Mouse (Mus musculus) lung, embryonic 16.5 days (tissue): ENCODE data around the gene Hsd3b4. TPM values are rescaled to one million over a fixed set of nuclear protein-coding genes. Genes with fewer than 3 reads are reported as not detected.
"Not testable (repeated sequence)": the region's sequence is repeated elsewhere in the genome, so short reads cannot be mapped to it uniquely, and the experiment has no call there.

Experiments used
- ATAC-seq: fragments of 200-750 bp; cut with Nextera tagmentation; 2 replicates; pipeline ENCODE4 v1.8.0; 2017; ENCODE audit warnings: low read depth, mild to moderate bottlenecking, moderate library complexity
- H3K27ac ChIP-seq: fragments of 300-500 bp; sonication (generic); 2 replicates; pipeline ENCODE4 v1.5.1; 2014; ENCODE audit warnings: mild to moderate bottlenecking, control low read depth, low read length
- H3K27me3 ChIP-seq: fragments of 300-500 bp; sonication (generic); 2 replicates; pipeline ENCODE4 v1.6.1; 2014; ENCODE audit warnings: low read depth, low read length, mixed read lengths; ENCODE audit not compliant: control insufficient read depth, insufficient read depth
- H3K36me3 ChIP-seq: fragments of 300-500 bp; sonication (generic); 2 replicates; pipeline ENCODE4 v1.6.1; 2014; ENCODE audit warnings: low read length; ENCODE audit not compliant: control insufficient read depth, insufficient read depth
- H3K4me1 ChIP-seq: fragments of 300-500 bp; sonication (generic); replicated peaks from 2 replicates; pipeline ENCODE4 v1.6.1; 2014; ENCODE audit warnings: low read length, mixed read lengths; ENCODE audit not compliant: control insufficient read depth, insufficient read depth
- H3K4me2 ChIP-seq: fragments of 300-500 bp; sonication (generic); 2 replicates; pipeline ENCODE4 v1.6.1; 2014; ENCODE audit warnings: low read depth, low read length, control low read depth
- H3K4me3 ChIP-seq: fragments of 300-500 bp; sonication (generic); 2 replicates; pipeline ENCODE4 v1.5.1; 2014; ENCODE audit warnings: mild to moderate bottlenecking, low read length, control low read depth
- H3K9ac ChIP-seq: fragments of 300-500 bp; sonication (generic); 2 replicates; pipeline ENCODE4 v1.6.1; 2014; ENCODE audit warnings: low read length, control low read depth
- H3K9me3 ChIP-seq: fragments of 300-500 bp; sonication (generic); 2 replicates; pipeline ENCODE4 v1.6.1; 2016; ENCODE audit warnings: low read length; ENCODE audit not compliant: control insufficient read depth
- WGBS: fragments of 180-500 bp; shearing (Covaris S2); extraction: QIAGEN DNeasy Blood & Tissue Kit; methylation state at CpG from one replicate; pipeline ENCODE4 v1.1.7; 2014; 5-methylcytosine and 5-hydroxymethylcytosine counted together
- polyA plus RNA-seq: library from polyadenylated mRNA; unstranded; fragments of >200 nt; fragmentation: Nextera tagmentation; extraction: Ambion mirVana; gene quantifications from 2 replicates; pipeline ENCODE4 v1.2.1, GENCODE M21; 2015

The Hsd3b4 gene
- not detected in 2 replicates for polyA plus RNA-seq

DNA sequence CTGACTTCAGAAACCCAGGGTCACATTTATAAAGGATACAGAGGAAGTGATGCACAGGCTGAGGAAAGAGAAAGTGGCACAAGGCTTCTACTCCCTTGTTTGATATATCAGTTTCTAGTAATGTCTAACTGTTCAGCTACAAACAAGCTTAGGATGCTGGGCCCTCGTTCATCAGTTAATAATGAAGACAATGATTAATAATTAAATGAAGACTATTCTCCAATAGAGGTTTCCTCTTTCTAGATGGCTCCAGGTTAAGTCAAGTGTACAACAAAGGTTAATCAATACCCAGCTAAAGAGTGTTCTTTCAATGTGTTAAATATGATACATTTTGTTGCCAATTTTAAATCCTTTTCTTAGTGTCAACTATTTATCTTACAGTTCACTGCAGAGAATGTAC lies at the start of gene Hsd3b4:
Gene Hsd3b4, minus strand, starts transcription at position 101 of the 400 bp plus-strand sequence.
- WGBS: no CpG with 5 or more reads among the region's 1 CpGs
- not testable (repeated sequence) for H3K9me3 ChIP-seq, H3K9ac ChIP-seq, ATAC-seq, H3K36me3 ChIP-seq, H3K27ac ChIP-seq, H3K27me3 ChIP-seq, H3K4me2 ChIP-seq, H3K4me3 ChIP-seq, H3K4me1 ChIP-seq

DNA sequence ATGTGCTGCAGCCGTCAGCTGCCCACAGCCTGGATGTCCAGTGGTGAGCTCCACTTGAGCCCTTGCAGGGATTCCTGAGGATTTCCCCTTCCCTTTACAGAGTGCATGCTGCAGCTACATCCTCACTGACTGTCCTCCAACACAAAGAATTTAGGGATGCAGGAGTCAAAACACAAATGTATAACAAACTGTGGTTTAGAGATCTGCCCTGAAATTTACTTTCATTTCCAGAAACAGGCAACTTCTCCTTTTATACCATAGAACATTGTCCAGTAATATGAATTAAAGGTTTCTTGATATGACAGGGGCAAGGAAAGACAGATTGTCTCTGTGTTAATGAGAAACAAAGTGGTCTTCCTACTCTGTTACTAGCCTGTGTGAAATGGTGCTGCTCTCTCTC lies 40.5 kb upstream of the Hsd3b4 start:
- H3K4me1 ChIP-seq, ATAC-seq, H3K27me3 ChIP-seq, H3K9me3 ChIP-seq, H3K9ac ChIP-seq, H3K27ac ChIP-seq, H3K36me3 ChIP-seq, H3K4me2 ChIP-seq, H3K4me3 ChIP-seq: not testable (repeated sequence)
- WGBS: no CpG with 5 or more reads among the region's 1 CpGs

DNA sequence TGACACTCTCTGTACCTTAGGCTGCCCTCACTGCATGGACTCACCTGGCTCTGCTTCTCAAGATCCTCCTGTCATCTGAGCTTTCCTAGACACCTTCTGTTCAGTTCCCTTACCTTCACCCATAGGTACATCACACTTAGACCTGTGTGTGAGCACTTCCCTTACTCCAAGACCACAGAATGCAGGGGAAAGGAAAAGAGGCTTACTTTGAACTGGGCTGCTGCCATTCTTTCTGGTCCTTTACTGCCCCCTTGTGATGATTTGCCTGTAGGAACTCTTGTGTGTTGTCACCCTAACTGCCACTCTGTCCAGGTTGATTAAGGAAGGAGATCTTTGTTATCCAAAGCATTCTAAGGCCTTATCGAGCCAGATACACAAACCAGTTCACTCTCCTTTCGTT lies 39.9 kb upstream of the Hsd3b4 start:
- H3K4me2 ChIP-seq, H3K27me3 ChIP-seq, H3K4me3 ChIP-seq, H3K27ac ChIP-seq, H3K4me1 ChIP-seq, ATAC-seq, H3K9me3 ChIP-seq, H3K36me3 ChIP-seq, H3K9ac ChIP-seq: not testable (repeated sequence)
- WGBS: no CpG with 5 or more reads among the region's 2 CpGs

DNA sequence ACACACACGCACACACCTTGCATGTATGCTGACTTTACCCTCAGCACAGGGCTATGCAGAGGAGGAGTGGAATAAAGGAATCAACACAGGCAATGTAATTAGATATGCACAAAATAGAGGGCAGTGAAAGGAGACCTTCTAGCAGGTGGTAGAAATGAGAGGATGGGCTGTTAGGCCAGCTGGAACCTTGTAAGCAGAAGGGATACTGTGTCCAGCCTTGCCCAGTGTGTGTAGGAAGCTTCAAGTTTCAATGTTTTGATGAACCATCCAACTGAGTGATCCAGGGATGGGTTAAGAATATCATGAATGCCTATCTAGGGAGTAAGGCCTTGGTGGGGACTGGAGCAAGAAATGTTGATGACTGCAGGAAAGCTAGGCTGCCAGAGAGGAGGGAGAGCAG lies 38.2 kb upstream of the Hsd3b4 start:
- ATAC-seq, H3K4me2 ChIP-seq, H3K9me3 ChIP-seq, H3K4me1 ChIP-seq, H3K4me3 ChIP-seq, H3K9ac ChIP-seq, H3K27ac ChIP-seq, H3K36me3 ChIP-seq, H3K27me3 ChIP-seq: not testable (repeated sequence)
- WGBS: 67% methylated on average over 1 of the region's 1 CpGs

DNA sequence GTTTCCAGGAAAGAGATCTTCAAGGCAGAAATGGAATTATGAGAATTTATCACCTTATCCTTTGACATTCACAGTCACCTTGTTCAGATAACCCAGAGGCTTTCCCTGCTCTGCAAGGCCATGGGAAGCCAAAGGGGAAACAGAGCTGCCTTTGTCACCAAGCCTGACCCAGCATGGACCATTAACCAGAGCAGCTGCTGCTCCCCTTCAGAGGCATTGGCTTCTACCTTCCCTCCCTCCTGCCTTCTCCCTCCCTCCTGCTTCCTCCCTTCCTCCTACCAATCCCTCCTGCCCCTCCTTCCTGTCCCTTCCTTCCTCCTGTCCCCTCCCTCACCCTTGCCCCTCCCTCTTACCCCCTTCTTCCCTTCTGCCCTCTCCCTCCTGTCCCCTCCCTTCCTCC lies 37.3 kb upstream of the Hsd3b4 start:
- not testable (repeated sequence) for H3K4me1 ChIP-seq, H3K36me3 ChIP-seq, H3K27ac ChIP-seq, H3K4me3 ChIP-seq, H3K27me3 ChIP-seq, ATAC-seq, H3K9me3 ChIP-seq, H3K4me2 ChIP-seq, H3K9ac ChIP-seq

DNA sequence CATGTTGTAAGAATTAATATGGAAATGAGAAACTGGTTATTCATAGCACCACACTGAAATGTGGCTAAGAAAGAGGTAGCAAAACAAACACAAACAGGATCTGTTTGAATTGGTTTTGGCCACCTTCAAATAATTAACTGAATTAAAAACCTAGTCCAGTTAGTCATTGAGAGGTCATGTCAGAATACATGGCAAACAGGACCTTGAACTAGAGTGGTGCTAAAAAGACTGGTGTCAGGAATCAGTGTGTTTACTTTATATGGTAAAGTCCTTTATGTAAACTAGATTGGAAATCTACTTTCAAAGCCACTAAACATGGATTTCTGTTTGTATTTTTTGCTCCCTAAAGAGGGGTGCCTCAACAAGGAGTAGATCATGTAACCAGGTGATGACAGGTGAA lies 14.7 kb upstream of the Hsd3b4 start:
- not testable (repeated sequence) for H3K9ac ChIP-seq, H3K36me3 ChIP-seq, H3K4me2 ChIP-seq, H3K4me3 ChIP-seq, ATAC-seq, H3K9me3 ChIP-seq, H3K27me3 ChIP-seq, H3K27ac ChIP-seq, H3K4me1 ChIP-seq

DNA sequence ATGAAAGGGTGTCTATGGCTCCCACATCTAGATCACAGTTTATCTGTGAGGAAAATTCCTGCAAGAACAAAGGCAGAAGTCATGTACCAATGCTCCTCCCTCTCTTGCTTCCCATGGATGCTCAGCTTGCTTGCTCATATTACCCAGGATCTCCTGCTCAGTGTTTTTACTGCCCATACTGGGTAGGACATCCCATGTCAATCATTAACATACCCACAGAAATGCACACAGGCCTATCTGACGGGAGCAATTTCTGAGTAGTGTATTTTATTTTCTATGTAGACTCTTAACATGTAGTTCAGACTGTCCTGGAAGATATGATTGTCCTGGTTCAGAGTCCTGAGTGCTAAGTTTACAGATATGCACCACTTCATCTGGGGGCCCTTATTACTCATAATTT lies 14.2 kb upstream of the Hsd3b4 start:
- not testable (repeated sequence) for H3K27ac ChIP-seq, H3K4me2 ChIP-seq, H3K27me3 ChIP-seq, H3K9me3 ChIP-seq, H3K36me3 ChIP-seq, H3K4me3 ChIP-seq, ATAC-seq, H3K9ac ChIP-seq, H3K4me1 ChIP-seq
- WGBS: no CpG with 5 or more reads among the region's 1 CpGs

DNA sequence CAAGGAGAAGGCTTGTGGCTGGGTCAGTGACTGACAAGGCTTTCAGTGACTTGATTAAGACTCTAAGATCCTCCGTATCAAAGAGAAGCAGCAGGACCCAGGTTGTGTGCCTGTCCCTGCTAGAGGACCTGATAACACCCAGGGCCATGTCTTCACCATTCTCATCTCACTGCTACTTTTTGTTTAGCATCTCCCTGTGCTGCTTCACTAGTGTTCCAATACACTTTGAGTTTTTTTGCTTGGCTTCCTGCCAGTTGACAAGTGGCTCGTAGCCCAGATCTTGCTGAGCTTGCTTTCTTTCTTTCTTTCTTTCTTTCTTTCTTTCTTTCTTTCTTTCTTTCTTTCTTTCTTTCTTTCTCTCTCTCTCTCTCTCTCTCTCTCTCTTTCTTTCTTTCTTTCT lies 12.5 kb upstream of the Hsd3b4 start:
- H3K4me2 ChIP-seq, ATAC-seq, H3K36me3 ChIP-seq, H3K4me3 ChIP-seq, H3K9me3 ChIP-seq, H3K4me1 ChIP-seq, H3K27me3 ChIP-seq, H3K27ac ChIP-seq, H3K9ac ChIP-seq: not testable (repeated sequence)
- WGBS: 10% methylated on average over 1 of the region's 2 CpGs

DNA sequence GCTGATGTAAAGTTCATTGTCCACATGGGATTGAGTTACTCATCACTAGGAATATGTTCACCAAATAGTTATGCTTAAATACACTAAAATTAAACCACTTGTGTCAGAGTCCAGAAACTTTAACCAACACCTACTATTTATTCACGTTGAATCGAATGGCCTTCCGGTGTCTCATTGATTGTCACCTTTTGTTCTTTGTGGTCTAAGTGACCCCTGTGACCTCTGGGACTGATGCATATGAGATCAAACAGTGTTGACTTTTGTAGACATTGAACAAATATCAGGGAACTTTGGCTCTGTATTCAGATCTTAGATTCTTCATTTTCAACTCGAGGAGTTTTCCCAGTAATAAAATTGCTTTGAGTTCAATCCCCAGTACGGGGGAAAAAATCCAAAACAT lies 3.1 kb downstream of the Hsd3b4 start:
- H3K9ac ChIP-seq, H3K9me3 ChIP-seq, H3K27ac ChIP-seq, ATAC-seq, H3K27me3 ChIP-seq, H3K4me3 ChIP-seq, H3K4me1 ChIP-seq, H3K4me2 ChIP-seq, H3K36me3 ChIP-seq: not testable (repeated sequence)
- WGBS: no CpG with 5 or more reads among the region's 5 CpGs

DNA sequence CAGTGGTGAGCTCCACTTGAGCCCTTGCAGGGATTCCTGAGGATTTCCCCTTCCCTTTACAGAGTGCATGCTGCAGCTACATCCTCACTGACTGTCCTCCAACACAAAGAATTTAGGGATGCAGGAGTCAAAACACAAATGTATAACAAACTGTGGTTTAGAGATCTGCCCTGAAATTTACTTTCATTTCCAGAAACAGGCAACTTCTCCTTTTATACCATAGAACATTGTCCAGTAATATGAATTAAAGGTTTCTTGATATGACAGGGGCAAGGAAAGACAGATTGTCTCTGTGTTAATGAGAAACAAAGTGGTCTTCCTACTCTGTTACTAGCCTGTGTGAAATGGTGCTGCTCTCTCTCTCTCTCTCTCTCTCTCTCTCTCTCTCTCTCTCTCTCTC lies 12.9 kb downstream of the Hsd3b4 start:
- not testable (repeated sequence) for ATAC-seq, H3K36me3 ChIP-seq, H3K4me2 ChIP-seq, H3K9me3 ChIP-seq, H3K4me1 ChIP-seq, H3K4me3 ChIP-seq, H3K27ac ChIP-seq, H3K9ac ChIP-seq, H3K27me3 ChIP-seq
